Mouse (Mus musculus) CD4-positive, CD25-positive, alpha-beta regulatory T cell, adult 9 weeks (primary cell): ENCODE results near the gene Avpr2. TPM values are rescaled to one million over a fixed set of nuclear protein-coding genes. Genes with fewer than 3 reads are reported as not detected.

Experiments used
- polyA plus RNA-seq: library from polyadenylated mRNA; unstranded; fragments of 100-300 nt; shearing (Covaris generic); gene quantifications from one replicate; pipeline ENCODE4 v1.2.1, GENCODE M21; 2017

Gene Avpr2
- polyA plus RNA-seq, result 3.9 TPM

DNA sequence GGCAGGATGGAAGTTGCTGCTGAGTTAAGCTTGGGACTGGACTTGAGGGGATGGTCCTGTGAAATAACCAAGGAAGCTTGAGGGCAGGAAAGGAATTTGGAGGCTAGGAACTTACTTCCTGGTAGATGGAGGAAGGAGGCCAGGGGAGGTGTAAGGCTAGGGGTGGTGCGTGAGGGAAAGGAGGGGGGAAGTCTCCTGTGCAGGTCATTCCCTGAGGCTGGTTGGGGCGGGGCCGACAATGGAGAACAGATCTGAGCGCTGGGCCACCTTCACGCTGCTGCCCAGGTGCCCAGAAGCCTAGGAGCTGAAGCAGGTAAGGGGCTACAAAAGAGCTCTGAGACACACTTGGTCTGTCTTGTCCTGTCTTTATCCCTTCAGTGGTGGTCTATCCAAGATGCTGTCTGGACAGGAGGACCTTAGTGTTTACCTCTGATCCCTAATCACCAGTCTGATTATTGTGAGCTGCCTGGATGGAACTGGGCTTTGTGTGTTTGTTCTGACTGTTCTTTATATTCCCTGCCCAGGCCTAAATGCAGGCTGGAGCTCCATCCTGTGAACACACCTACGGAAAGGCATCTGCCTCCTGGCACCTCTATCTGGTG, at the start of gene Avpr2:
TSS of gene Avpr2 (plus strand) at position 552 of the 602 bp plus-strand sequence.

DNA sequence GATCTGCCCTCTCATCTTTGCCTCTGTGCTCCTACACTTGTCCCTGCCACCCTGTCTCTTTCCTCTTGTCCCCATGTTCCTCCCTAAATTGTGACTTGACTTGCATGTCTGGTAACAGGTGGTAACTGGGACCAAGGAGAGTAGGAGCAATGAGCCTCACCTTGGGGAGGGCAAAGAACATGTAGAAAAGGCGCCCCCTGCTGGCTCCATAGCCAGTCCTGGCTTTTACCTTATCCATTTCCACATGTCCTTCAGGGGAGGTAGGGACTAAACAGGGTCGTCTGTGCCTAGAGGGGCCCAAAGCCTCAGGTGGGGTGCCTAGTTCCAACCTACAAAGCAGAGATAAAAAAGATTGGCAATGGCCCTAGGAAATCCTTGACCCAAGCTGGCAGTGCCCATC, 3.8 kb downstream of the Avpr2 start, which contains the start of gene L1cam:
TSS of gene L1cam (minus strand) at position 387 of the 400 bp plus-strand sequence.

GRCm38 (mm10) chrX:73921823-73922549, 30.1 kb downstream of the Avpr2 start, which contains the start of the genes Arhgap4 and Naa10:
TSS of gene Arhgap4 (minus strand) at chrX:73921870.
TSS of gene Naa10 (minus strand) at chrX:73921944.

DNA sequence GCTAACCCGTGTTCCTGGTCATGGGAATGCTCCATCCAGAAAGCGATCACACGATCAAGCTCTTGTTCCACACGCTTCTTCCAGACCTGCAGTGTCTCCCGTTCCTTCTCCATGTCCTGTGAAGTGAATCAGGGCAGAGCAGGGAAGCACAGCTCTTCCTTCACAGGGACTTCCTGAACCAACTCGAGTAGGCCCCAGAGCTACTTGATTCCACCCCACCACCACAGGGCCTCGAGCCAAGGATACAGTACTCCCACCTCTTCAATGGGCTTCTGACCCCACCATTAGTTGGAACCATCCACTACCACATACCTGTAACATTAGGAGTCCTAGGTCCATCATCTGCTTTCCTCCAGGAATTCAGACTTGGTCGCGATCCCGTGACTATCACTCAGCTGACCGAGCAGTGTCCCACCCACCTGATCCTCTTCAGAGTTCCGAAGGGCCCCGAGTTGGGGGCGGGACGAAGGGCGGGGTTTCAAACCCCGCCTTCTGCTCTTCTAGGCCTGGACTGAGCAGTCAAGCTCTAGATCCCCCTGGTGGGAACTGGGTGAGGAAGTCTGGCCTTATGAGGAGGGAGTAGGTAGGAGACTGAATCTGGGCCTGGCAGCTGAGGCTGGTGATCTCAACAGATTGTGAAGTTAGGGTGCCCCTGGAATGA, 38.6 kb downstream of the Avpr2 start, which contains the start of gene Renbp:
TSS of gene Renbp (minus strand) at position 449 of the 661 bp plus-strand sequence.

Other genes with a start within 250 kb of the Avpr2 start
- 3.1 TPM for gene Pnck, start 232.0 kb upstream of the Avpr2 start, polyA plus RNA-seq
- 0.22 TPM for gene Slc6a8, start 219.0 kb upstream of the Avpr2 start, polyA plus RNA-seq
- gene Bcap31, start 175.9 kb upstream of the Avpr2 start, polyA plus RNA-seq, result 339 TPM
- 48.6 TPM for gene Abcd1, start 175.5 kb upstream of the Avpr2 start, polyA plus RNA-seq
- gene Plxnb3, start 135.0 kb upstream of the Avpr2 start, polyA plus RNA-seq, result not detected
- gene Srpk3, start 117.7 kb upstream of the Avpr2 start, polyA plus RNA-seq, result 0.96 TPM
- gene Idh3g, start 105.2 kb upstream of the Avpr2 start, polyA plus RNA-seq, result 255 TPM
- gene Ssr4, start 105.1 kb upstream of the Avpr2 start, polyA plus RNA-seq, result 250 TPM
- 0.30 TPM for gene Pdzd4, start 67.1 kb upstream of the Avpr2 start, polyA plus RNA-seq
- gene L1cam, start 4.0 kb downstream of the Avpr2 start, polyA plus RNA-seq, result 6.8 TPM
- 298 TPM for gene Arhgap4, start 29.8 kb downstream of the Avpr2 start, polyA plus RNA-seq
- gene Naa10, start 29.8 kb downstream of the Avpr2 start, polyA plus RNA-seq, result 244 TPM
- gene Renbp, start 38.7 kb downstream of the Avpr2 start, polyA plus RNA-seq, result 7.6 TPM
- gene Hcfc1, start 74.3 kb downstream of the Avpr2 start, polyA plus RNA-seq, result 61.5 TPM
- 20.0 TPM for gene Irak1, start 131.8 kb downstream of the Avpr2 start, polyA plus RNA-seq
- not detected for gene Opn1mw, start 235.4 kb downstream of the Avpr2 start, polyA plus RNA-seq
- gene Mecp2, start 243.3 kb downstream of the Avpr2 start, polyA plus RNA-seq, result 38.4 TPM